Mouse (Mus musculus): ENCODE results near the gene Gm10024. TPM values are rescaled to one million over a fixed set of nuclear protein-coding genes. Genes with fewer than 3 reads are reported as not detected.
A peak's percentile ranks its signal among the peaks of the same experiment; 100 is the strongest.
"Not testable (repeated sequence)": the region's sequence is repeated elsewhere in the genome, so short reads cannot be mapped to it uniquely, and the experiment has no call there.

Gm10024 gene
- polyA plus RNA-seq, 1 experiment from 2014 or later = not detected

GRCm38 (mm10) chr10:77684181-77684580 lies 27.1 kb upstream of the Gm10024 start:
- peaks cover 9% of the 10 kb centered on the region for H3K4me1 ChIP-seq (ENCODE audit: control insufficient read depth, insufficient read depth, low read length)
- 35% methylated on average over 8 of the region's 8 CpGs for WGBS
- H3K27me3 ChIP-seq (ENCODE audit: control insufficient read depth, insufficient read depth, low read length) = peaks cover 53% of the 10 kb centered on the region
- no peak overlapping the region for H3K4me2 ChIP-seq (ENCODE audit: low read depth, low read length)
- no peaks in the 10 kb centered on the region for H3K36me3 ChIP-seq (ENCODE audit: control insufficient read depth, insufficient read depth)
- ATAC-seq (replicated peaks; ENCODE audit: extremely low read depth, insufficient read depth, low FRiP score) = no peak
- H3K9me3 ChIP-seq (replicated peaks; ENCODE audit: control insufficient read depth, low read length) = no peaks in the 10 kb centered on the region
- no peak overlapping the region for H3K9ac ChIP-seq (ENCODE audit: low read length)
- no peak overlapping the region for H3K27ac ChIP-seq (ENCODE audit: low read length)
- H3K4me3 ChIP-seq (ENCODE audit: low read length) = no peak overlapping the region

- Histone ChIP-seq H3K4me3 (ENCODE audit: low read length) (peak within 1 kb of the TSS; percentile 9), H3K9me3 (replicated peaks; ENCODE audit: control insufficient read depth, low read length) (no peaks in the 10 kb centered on the region), H3K36me3 (ENCODE audit: control insufficient read depth, insufficient read depth) (no peaks in the 10 kb centered on the region), H3K9ac (ENCODE audit: low read length) (no peak within 1 kb of the TSS), H3K27me3 (ENCODE audit: control insufficient read depth, insufficient read depth, low read length) (peaks cover 51% of the 10 kb centered on the region), H3K27ac (ENCODE audit: low read length) (no peak within 1 kb of the TSS), H3K4me2 (ENCODE audit: low read depth, low read length) (peak within 1 kb of the TSS; percentile 22), H3K4me1 (ENCODE audit: control insufficient read depth, insufficient read depth, low read length) (peaks cover 9% of the 10 kb centered on the region)
- peak; percentile 23; the same call in 1 of the 2 replicates for ATAC-seq (replicated peaks; ENCODE audit: extremely low read depth, insufficient read depth, low FRiP score)
- 4% methylated on average over 22 of the region's 22 CpGs for WGBS
Measured at GRCm38 (mm10) chr10:77685895-77686664, 25.2 kb upstream of the Gm10024 start, which contains the start of gene Tspear. TSS of gene Tspear (plus strand) at chr10:77686569.

GRCm38 (mm10) chr10:77687021-77687420 lies 24.2 kb upstream of the Gm10024 start:
- Histone ChIP-seq H3K27ac (ENCODE audit: low read length) (no peak overlapping the region), H3K4me1 (ENCODE audit: control insufficient read depth, insufficient read depth, low read length) (peaks cover 9% of the 10 kb centered on the region), H3K4me3 (ENCODE audit: low read length) (no peak overlapping the region), H3K27me3 (ENCODE audit: control insufficient read depth, insufficient read depth, low read length) (peaks cover 51% of the 10 kb centered on the region), H3K9ac (ENCODE audit: low read length) (no peak overlapping the region), H3K4me2 (ENCODE audit: low read depth, low read length) (no peak overlapping the region), H3K9me3 (replicated peaks; ENCODE audit: control insufficient read depth, low read length) (no peaks in the 10 kb centered on the region), H3K36me3 (ENCODE audit: control insufficient read depth, insufficient read depth) (no peaks in the 10 kb centered on the region)
- WGBS = 30% methylated on average over 10 of the region's 10 CpGs
- no peak for ATAC-seq (replicated peaks; ENCODE audit: extremely low read depth, insufficient read depth, low FRiP score)

GRCm38 (mm10) chr10:77690356-77690807 lies 20.9 kb upstream of the Gm10024 start, which contains the start of gene Gm19402:
TSS of gene Gm19402 (minus strand) at chr10:77690757.
- H3K9ac ChIP-seq (ENCODE audit: low read length); H3K36me3 ChIP-seq (ENCODE audit: control insufficient read depth, insufficient read depth); H3K4me2 ChIP-seq (ENCODE audit: low read depth, low read length); H3K4me1 ChIP-seq (ENCODE audit: control insufficient read depth, insufficient read depth, low read length); H3K4me3 ChIP-seq (ENCODE audit: low read length); H3K9me3 ChIP-seq (replicated peaks; ENCODE audit: control insufficient read depth, low read length); H3K27ac ChIP-seq (ENCODE audit: low read length); ATAC-seq (replicated peaks; ENCODE audit: extremely low read depth, insufficient read depth, low FRiP score): not testable (repeated sequence)
- H3K27me3 ChIP-seq (ENCODE audit: control insufficient read depth, insufficient read depth, low read length) = peaks cover 33% of the 10 kb centered on the region
- 80% methylated on average over 3 of the region's 3 CpGs for WGBS

- WGBS = 42% methylated on average over 4 of the region's 4 CpGs
- no peaks in the 10 kb centered on the region for H3K27me3 ChIP-seq (ENCODE audit: control insufficient read depth, insufficient read depth, low read length)
- H3K9ac ChIP-seq (ENCODE audit: low read length) = no peak within 1 kb of the TSS
- no peaks in the 10 kb centered on the region for H3K36me3 ChIP-seq (ENCODE audit: control insufficient read depth, insufficient read depth)
- H3K4me3 ChIP-seq (ENCODE audit: low read length) = no peak within 1 kb of the TSS
- peaks cover 4% of the 10 kb centered on the region; the same call in 1 of the 2 replicates for H3K9me3 ChIP-seq (replicated peaks; ENCODE audit: control insufficient read depth, low read length)
- H3K27ac ChIP-seq (ENCODE audit: low read length) = no peak within 1 kb of the TSS
- no peaks in the 10 kb centered on the region for H3K4me1 ChIP-seq (ENCODE audit: control insufficient read depth, insufficient read depth, low read length)
- no peak for ATAC-seq (replicated peaks; ENCODE audit: extremely low read depth, insufficient read depth, low FRiP score)
- no peak within 1 kb of the TSS for H3K4me2 ChIP-seq (ENCODE audit: low read depth, low read length)
Measured at GRCm38 (mm10) chr10:77697133-77697532, 14.1 kb upstream of the Gm10024 start, which contains the start of gene Gm9508. TSS of gene Gm9508 (minus strand) at chr10:77697233.

DNA sequence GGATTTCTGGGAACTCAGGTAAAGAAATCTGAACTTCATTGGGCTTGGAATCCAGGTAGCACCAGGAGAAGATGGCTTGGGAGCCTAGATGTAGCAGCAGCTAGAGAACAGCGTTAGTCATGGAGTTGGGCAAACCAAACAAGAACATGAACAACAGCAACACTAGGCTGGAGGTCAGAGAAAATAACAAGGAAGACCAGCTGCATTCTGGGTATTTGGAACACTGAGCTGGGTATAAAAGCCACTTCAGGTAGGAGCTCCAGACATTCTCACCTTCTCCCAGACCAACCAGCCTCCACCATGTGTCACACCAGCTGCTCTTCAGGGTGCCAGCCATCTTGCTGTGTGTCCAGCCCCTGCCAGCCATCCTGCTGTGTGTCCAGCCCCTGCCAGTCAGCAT lies 4.9 kb upstream of the Gm10024 start, which contains the start of gene Gm10272:
Gene Gm10272 (plus strand): TSS at position 301 of the 400 bp plus-strand sequence.
- 89% methylated on average over 1 of the region's 1 CpGs for WGBS
- H3K27me3 ChIP-seq (ENCODE audit: control insufficient read depth, insufficient read depth, low read length) = no peaks in the 10 kb centered on the region
- H3K4me1 ChIP-seq (ENCODE audit: control insufficient read depth, insufficient read depth, low read length) = no peaks in the 10 kb centered on the region
- no peak within 1 kb of the TSS for H3K9ac ChIP-seq (ENCODE audit: low read length)
- H3K27ac ChIP-seq (ENCODE audit: low read length) = no peak within 1 kb of the TSS
- peaks cover 9% of the 10 kb centered on the region for H3K9me3 ChIP-seq (replicated peaks; ENCODE audit: control insufficient read depth, low read length)
- no peak for ATAC-seq (replicated peaks; ENCODE audit: extremely low read depth, insufficient read depth, low FRiP score)
- H3K4me2 ChIP-seq (ENCODE audit: low read depth, low read length) = no peak within 1 kb of the TSS
- H3K36me3 ChIP-seq (ENCODE audit: control insufficient read depth, insufficient read depth) = no peaks in the 10 kb centered on the region
- no peak within 1 kb of the TSS for H3K4me3 ChIP-seq (ENCODE audit: low read length)

DNA sequence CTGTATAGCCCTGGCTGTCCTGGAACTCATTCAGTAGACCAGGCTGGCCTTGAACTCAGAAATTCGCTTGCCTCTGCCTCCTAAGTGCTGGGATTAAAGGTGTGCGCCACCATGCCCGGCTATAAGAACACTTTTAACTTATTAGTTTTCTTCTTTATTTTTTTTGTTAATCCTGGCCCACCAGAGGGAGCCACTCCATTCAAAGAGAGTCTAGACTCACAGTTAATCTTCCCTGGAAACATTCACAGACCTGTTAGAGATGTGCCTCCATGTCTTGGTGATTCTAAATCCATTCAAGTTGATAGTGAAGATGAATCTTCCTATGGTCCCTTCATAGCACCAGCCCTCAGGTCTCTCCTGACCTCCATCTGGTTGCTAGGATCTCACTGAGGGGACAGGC lies 1.4 kb upstream of the Gm10024 start:
- H3K27me3 ChIP-seq (ENCODE audit: control insufficient read depth, insufficient read depth, low read length) = no peaks in the 10 kb centered on the region
- ATAC-seq (replicated peaks; ENCODE audit: extremely low read depth, insufficient read depth, low FRiP score) = no peak
- no peak overlapping the region for H3K27ac ChIP-seq (ENCODE audit: low read length)
- 77% methylated on average over 3 of the region's 3 CpGs for WGBS
- H3K4me1 ChIP-seq (ENCODE audit: control insufficient read depth, insufficient read depth, low read length) = no peaks in the 10 kb centered on the region
- no peak overlapping the region for H3K4me3 ChIP-seq (ENCODE audit: low read length)
- no peaks in the 10 kb centered on the region for H3K36me3 ChIP-seq (ENCODE audit: control insufficient read depth, insufficient read depth)
- peaks cover 14% of the 10 kb centered on the region for H3K9me3 ChIP-seq (replicated peaks; ENCODE audit: control insufficient read depth, low read length)
- no peak overlapping the region for H3K9ac ChIP-seq (ENCODE audit: low read length)
- no peak overlapping the region for H3K4me2 ChIP-seq (ENCODE audit: low read depth, low read length)

- H3K36me3 ChIP-seq (ENCODE audit: control insufficient read depth, insufficient read depth) = no peaks in the 10 kb centered on the region
- no peaks in the 10 kb centered on the region for H3K27me3 ChIP-seq (ENCODE audit: control insufficient read depth, insufficient read depth, low read length)
- H3K27ac ChIP-seq (ENCODE audit: low read length) = no peak overlapping the region
- WGBS = 51% methylated on average over 4 of the region's 4 CpGs
- H3K4me1 ChIP-seq (ENCODE audit: control insufficient read depth, insufficient read depth, low read length) = no peaks in the 10 kb centered on the region
- no peak overlapping the region for H3K4me3 ChIP-seq (ENCODE audit: low read length)
- H3K9me3 ChIP-seq (replicated peaks; ENCODE audit: control insufficient read depth, low read length) = peaks cover 8% of the 10 kb centered on the region; the same call in 1 of the 2 replicates
- ATAC-seq (replicated peaks; ENCODE audit: extremely low read depth, insufficient read depth, low FRiP score) = no peak
- no peak overlapping the region for H3K9ac ChIP-seq (ENCODE audit: low read length)
- no peak overlapping the region for H3K4me2 ChIP-seq (ENCODE audit: low read depth, low read length)
Measured at GRCm38 (mm10) chr10:77713734-77714133, 2.5 kb downstream of the Gm10024 start.

- 64% methylated on average over 1 of the region's 1 CpGs for WGBS
- H3K4me2 ChIP-seq (ENCODE audit: low read depth, low read length) = no peak within 1 kb of the TSS
- H3K9ac ChIP-seq (ENCODE audit: low read length) = no peak within 1 kb of the TSS
- H3K27me3 ChIP-seq (ENCODE audit: control insufficient read depth, insufficient read depth, low read length) = no peaks in the 10 kb centered on the region
- no peaks in the 10 kb centered on the region for H3K36me3 ChIP-seq (ENCODE audit: control insufficient read depth, insufficient read depth)
- H3K27ac ChIP-seq (ENCODE audit: low read length) = no peak within 1 kb of the TSS
- H3K9me3 ChIP-seq (replicated peaks; ENCODE audit: control insufficient read depth, low read length) = peaks cover 8% of the 10 kb centered on the region; the same call in 1 of the 2 replicates
- no peaks in the 10 kb centered on the region for H3K4me1 ChIP-seq (ENCODE audit: control insufficient read depth, insufficient read depth, low read length)
- no peak within 1 kb of the TSS for H3K4me3 ChIP-seq (ENCODE audit: low read length)
- no peak for ATAC-seq (replicated peaks; ENCODE audit: extremely low read depth, insufficient read depth, low FRiP score)
Measured at GRCm38 (mm10) chr10:77715507-77715906, 4.2 kb downstream of the Gm10024 start, which contains the start of gene Gm10142. TSS of gene Gm10142 (plus strand) at chr10:77715807.

All from heart, embryonic 16.5 days (tissue).